Comparison of ENCODE assay signal across 11 mouse cellular contexts in the genomic region with DNA sequence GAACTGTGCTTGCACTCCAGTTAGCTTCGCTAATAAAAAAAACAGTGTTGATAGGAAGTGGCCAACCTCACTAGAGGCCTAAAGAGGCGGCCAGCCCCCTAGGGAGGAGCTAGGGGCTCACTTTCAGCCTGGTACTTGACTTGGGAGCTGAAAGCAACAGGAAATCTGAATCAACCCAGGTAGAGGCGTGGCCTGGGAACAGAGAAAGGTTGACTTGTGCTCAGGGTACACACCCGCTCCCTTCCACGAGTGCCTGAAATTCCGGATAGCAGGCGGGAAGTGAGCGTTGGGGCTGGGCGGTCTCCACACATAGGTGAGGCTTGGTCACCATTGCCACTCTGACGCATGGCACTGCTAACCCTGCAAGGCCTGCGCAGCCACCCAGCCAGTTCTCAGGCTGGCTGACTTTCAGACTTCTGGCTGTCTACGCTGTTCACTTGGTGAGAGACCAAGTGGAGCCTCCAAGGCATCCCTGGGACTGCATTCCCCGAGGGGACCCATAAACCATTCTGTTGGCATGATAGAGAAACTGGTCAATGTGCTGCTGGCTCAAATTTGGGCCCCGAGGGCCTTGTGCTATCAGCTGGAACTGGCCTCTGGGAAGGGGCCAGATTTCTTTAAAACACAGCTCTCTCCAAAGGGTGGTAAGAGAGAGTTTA. TPM values are rescaled to one million over a fixed set of nuclear protein-coding genes. Genes with fewer than 3 reads are reported as not detected.
DNase-seq lines count a peak whose midpoint lies in the region; ATAC-seq and TF ChIP-seq lines count a peak whose summit lies in the region.
"Not testable (repeated sequence)": the region's sequence is repeated elsewhere in the genome, so short reads cannot be mapped to it uniquely, and the experiment has no call there.
"Had no signal": no experiment of that assay in that cellular context is flagged by ENCODE, and none has a peak within 500 bp of the region (broad histone marks: within the 10 kb centered on the region; RNA-seq: fewer than 3 reads in every experiment).

No protein-coding gene starts in this region.

- peak; percentile 25 for DNase-seq in gastrocnemius, adult 2 months
- DNase-seq in large intestine, adult 2 months (ENCODE audit: low read depth, low spot score): peak; percentile 22
- DNase-seq in lung, postnatal 4 days: peak; percentile 72 to 86

- not testable (repeated sequence) for H3K27ac ChIP-seq in ES-Bruce4 (ENCODE audit: insufficient read depth, low read length); gastrocnemius, adult 2 months; heart, embryonic 16.5 days (ENCODE audit: low read length); intestine, embryonic 16.5 days (ENCODE audit: low read length); stomach, embryonic 16.5 days (ENCODE audit: low read length)
- H3K27ac ChIP-seq in lung, embryonic 15.5 days: peak overlapping the region; percentile 71

- H3K4me3 ChIP-seq in ES-Bruce4 (ENCODE audit: low read depth, low read length): peak overlapping the region; percentile 38
- H3K4me3 ChIP-seq in gastrocnemius, adult 2 months; heart, embryonic 16.5 days (ENCODE audit: low read length); intestine, embryonic 16.5 days (ENCODE audit: low read length); lung, embryonic 15.5 days; stomach, embryonic 16.5 days (replicated peaks; ENCODE audit: low read length): not testable (repeated sequence)

- not testable (repeated sequence) for H3K4me2 ChIP-seq in heart, embryonic 16.5 days (ENCODE audit: low read depth, low read length); intestine, embryonic 16.5 days (ENCODE audit: low read depth, low read length); lung, embryonic 15.5 days; stomach, embryonic 16.5 days (ENCODE audit: low read depth, low read length)

- not testable (repeated sequence) for H3K9ac ChIP-seq in ES-Bruce4 (ENCODE audit: low read depth, poor library complexity, severe bottlenecking); heart, embryonic 16.5 days (ENCODE audit: low read length); intestine, embryonic 16.5 days (ENCODE audit: low read depth, low read length); lung, embryonic 15.5 days; stomach, embryonic 16.5 days (ENCODE audit: low read length)

- not testable (repeated sequence) for H3K4me1 ChIP-seq in ES-Bruce4 (ENCODE audit: control insufficient read depth, insufficient read depth, low read length); heart, embryonic 16.5 days (ENCODE audit: control insufficient read depth, insufficient read depth, low read length); intestine, embryonic 16.5 days (ENCODE audit: control insufficient read depth, insufficient read depth, low read length); lung, embryonic 15.5 days; stomach, embryonic 16.5 days (ENCODE audit: control insufficient read depth, insufficient read depth, low read length)

- not testable (repeated sequence) for H3K9me3 ChIP-seq in ES-Bruce4 (replicated peaks; ENCODE audit: control insufficient read depth, insufficient read depth, low read length, poor library complexity, severe bottlenecking); heart, embryonic 16.5 days (replicated peaks; ENCODE audit: control insufficient read depth, low read length); intestine, embryonic 16.5 days (ENCODE audit: control insufficient read depth, low read length); lung, embryonic 15.5 days; stomach, embryonic 16.5 days (replicated peaks; ENCODE audit: control insufficient read depth, low read length)

- intact Hi-C loops in gastrocnemius, adult 2 months (cut with DNase I): not testable (repeated sequence)

- TF ChIP-seq CTCF in ES-Bruce4 (IDR thresholded peaks at IDR 0.05; ENCODE audit: low read depth, low read length); gastrocnemius, adult 2 months (IDR thresholded peaks at IDR 0.05): not testable (repeated sequence)

- not testable (repeated sequence) for TF ChIP-seq POLR2A in ES-Bruce4 (IDR thresholded peaks at IDR 0.05; ENCODE audit: insufficient read depth, low read length)

- TF ChIP-seq EP300 in ES-Bruce4 (IDR thresholded peaks at IDR 0.05; ENCODE audit: insufficient read depth, low read depth, low read length): not testable (repeated sequence)

- H3K36me3 ChIP-seq in ES-Bruce4 (ENCODE audit: control insufficient read depth, insufficient read depth, low read length, poor library complexity, severe bottlenecking); heart, embryonic 16.5 days (ENCODE audit: control insufficient read depth, insufficient read depth); intestine, embryonic 16.5 days (ENCODE audit: control insufficient read depth, insufficient read depth, low read length); lung, embryonic 15.5 days; stomach, embryonic 16.5 days (ENCODE audit: control insufficient read depth, insufficient read depth, low read length): not testable (repeated sequence)

- WGBS in heart, embryonic 16.5 days: 68% methylated on average over 14 of the region's 14 CpGs
- 74% methylated on average over 14 of the region's 14 CpGs for WGBS in intestine, embryonic 16.5 days
- WGBS in large intestine, adult 2 months: 40% methylated on average over 14 of the region's 14 CpGs
- WGBS in lung, embryonic 15.5 days: 62% methylated on average over 14 of the region's 14 CpGs
- 63% methylated on average over 14 of the region's 14 CpGs for WGBS in stomach, embryonic 16.5 days

- peak; percentile 61 for ATAC-seq in heart, embryonic 16.5 days (replicated peaks; ENCODE audit: extremely low read depth, insufficient read depth, low FRiP score)
- ATAC-seq in intestine, embryonic 16.5 days: peak; percentile 84
- ATAC-seq in lung, embryonic 15.5 days (ENCODE audit: borderline replicate concordance, extremely low read depth, low FRiP score, low TSS enrichment): peak; percentile 85
- peak; percentile 90 for ATAC-seq in stomach, embryonic 16.5 days (ENCODE audit: insufficient read depth, low FRiP score)

- not testable (repeated sequence) for H3K27me3 ChIP-seq in ES-Bruce4 (ENCODE audit: control insufficient read depth, insufficient read depth, low read length, poor library complexity, severe bottlenecking); heart, embryonic 16.5 days (ENCODE audit: control insufficient read depth, insufficient read depth, low read length); intestine, embryonic 16.5 days (replicated peaks; ENCODE audit: control insufficient read depth, insufficient read depth, low read length); lung, embryonic 15.5 days; stomach, embryonic 16.5 days (ENCODE audit: control insufficient read depth, insufficient read depth, low read length)

RNA-seq across cellular contexts. Expression of gene Dynlt1f, which starts 14.8 kb away (rescaled TPM):
- polyA plus RNA-seq in ES-Bruce4 (2011; ENCODE audit: insufficient read depth, insufficient read length, low read depth, missing spikeins): 151 and 168 TPM in 2 replicates
- total RNA-seq in gastrocnemius, adult 2 months (2021): 10 to 100 TPM; 54.7 to 57.4 TPM
- polyA plus RNA-seq in heart, embryonic 16.5 days (2015; fragmentation: Nextera tagmentation; extraction: Ambion mirVana): 181 and 182 TPM in 2 replicates
- polyA plus RNA-seq in intestine, embryonic 16.5 days (2015; fragmentation: Nextera tagmentation; extraction: Ambion mirVana): 239 and 250 TPM in 2 replicates
- 96.9 and 97.6 TPM in 2 replicates for polyA plus RNA-seq in large intestine, adult 2 months (2012; rRNA removed)
- 261 and 273 TPM in 2 replicates for polyA plus RNA-seq in lung, embryonic 15.5 days (2015; fragmentation: Nextera tagmentation; extraction: Ambion mirVana)
- 211 and 215 TPM in 2 replicates for polyA plus RNA-seq in stomach, embryonic 16.5 days (2015; fragmentation: Nextera tagmentation; extraction: Ambion mirVana)

RNA-seq across cellular contexts. Expression of gene Sytl3, which starts 18.0 kb away (rescaled TPM):
- polyA plus RNA-seq in ES-Bruce4 (2011; ENCODE audit: insufficient read depth, insufficient read length, low read depth, missing spikeins): 0.45 TPM in 1 of 2 replicates, not detected in the other
- total RNA-seq in gastrocnemius, adult 2 months (2021): under 1 TPM in 1 of 2 experiments, not detected in 1; 0.31 TPM
- 2.6 and 5.2 TPM in 2 replicates for polyA plus RNA-seq in heart, embryonic 16.5 days (2015; fragmentation: Nextera tagmentation; extraction: Ambion mirVana)
- polyA plus RNA-seq in intestine, embryonic 16.5 days (2015; fragmentation: Nextera tagmentation; extraction: Ambion mirVana): 3.9 and 4.5 TPM in 2 replicates
- polyA plus RNA-seq in large intestine, adult 2 months (2012; rRNA removed): 3.6 and 5.7 TPM in 2 replicates
- 0.44 and 1.1 TPM in 2 replicates for polyA plus RNA-seq in lung, embryonic 15.5 days (2015; fragmentation: Nextera tagmentation; extraction: Ambion mirVana)
- polyA plus RNA-seq in stomach, embryonic 16.5 days (2015; fragmentation: Nextera tagmentation; extraction: Ambion mirVana): 1.1 and 1.3 TPM in 2 replicates
- polyA plus RNA-seq: forebrain, embryonic 11.5 days; liver, adult 2 months; myocyte had no signal

RNA-seq across cellular contexts. Expression of gene Dynlt1c, which starts 39.4 kb away (rescaled TPM):
- 26.1 and 28.0 TPM in 2 replicates for polyA plus RNA-seq in ES-Bruce4 (2011; ENCODE audit: insufficient read depth, insufficient read length, low read depth, missing spikeins)
- 1 to 10 TPM; 2.0 to 2.1 TPM for total RNA-seq in gastrocnemius, adult 2 months (2021)
- 27.9 and 28.4 TPM in 2 replicates for polyA plus RNA-seq in heart, embryonic 16.5 days (2015; fragmentation: Nextera tagmentation; extraction: Ambion mirVana)
- polyA plus RNA-seq in intestine, embryonic 16.5 days (2015; fragmentation: Nextera tagmentation; extraction: Ambion mirVana): 29.8 and 33.1 TPM in 2 replicates
- polyA plus RNA-seq in large intestine, adult 2 months (2012; rRNA removed): 7.9 and 8.5 TPM in 2 replicates
- 34.2 and 36.9 TPM in 2 replicates for polyA plus RNA-seq in lung, embryonic 15.5 days (2015; fragmentation: Nextera tagmentation; extraction: Ambion mirVana)
- 34.9 and 35.7 TPM in 2 replicates for polyA plus RNA-seq in stomach, embryonic 16.5 days (2015; fragmentation: Nextera tagmentation; extraction: Ambion mirVana)

Comparison
In these comparisons a context has a peak if more than half of its experiments do, and no peak if none do; other contexts are left out.
1. DNase-seq: peak in every context shown above with its lines; median percentile 79 in lung, postnatal 4 days; 25 in gastrocnemius, adult 2 months; 22 in large intestine, adult 2 months.